Mouse (Mus musculus) MEL (cell line): Measurements from ENCODE around the gene Olfr74.

ENCODE experiments used
- BHLHE40 ChIP-seq: IDR thresholded peaks from 2 replicates; pipeline ENCODE4 v1.6.1; 2012; ENCODE audit warnings: low read depth, mild to moderate bottlenecking, inconsistent platforms, low read length, improper control_type of control experiment, borderline replicate concordance
- CTCF ChIP-seq, 3 experiments: IDR thresholded peaks in 2 of 3; conservative IDR thresholded peaks in 1 of 3; 2 replicates each; pipeline ENCODE4 v1.5.1; 2011 to 2012; ENCODE audit warnings: low read length in 3 of 3, low read depth in 2 of 3, mild to moderate bottlenecking in 2 of 3, improper control_type of control experiment in 1 of 3, inconsistent platforms in 1 of 3, mixed read lengths in 1 of 3, moderate library complexity in 1 of 3; ENCODE audit not compliant: control insufficient read depth in 1 of 3, insufficient read depth in 1 of 3, poor library complexity in 1 of 3, severe bottlenecking in 1 of 3
- GATA1 ChIP-seq: IDR thresholded peaks from 2 replicates; pipeline ENCODE4 v1.6.1; 2011; ENCODE audit warnings: low read depth, low read length, improper control_type of control experiment
- KAT2A ChIP-seq: conservative IDR thresholded peaks from 2 replicates; pipeline ENCODE4 v1.6.1; 2012; ENCODE audit warnings: low read depth, low read length, improper control_type of control experiment, inconsistent platforms
- MAZ ChIP-seq: IDR thresholded peaks from 2 replicates; pipeline ENCODE4 v1.6.1; 2012; ENCODE audit warnings: low read depth, mild to moderate bottlenecking, inconsistent platforms, low read length, improper control_type of control experiment
- NRF1 ChIP-seq: IDR thresholded peaks from 2 replicates; pipeline ENCODE4 v1.6.1; 2014; ENCODE audit warnings: low read depth, mild to moderate bottlenecking, inconsistent platforms, low read length, improper control_type of control experiment, moderate library complexity; ENCODE audit not compliant: poor library complexity, insufficient read depth, severe bottlenecking
- POLR2A ChIP-seq, 2 experiments: IDR thresholded peaks; 2 replicates each; pipeline ENCODE4 v1.6.1; 2011 to 2012; ENCODE audit warnings: low read length in 2 of 2, mild to moderate bottlenecking in 2 of 2, control low read depth in 1 of 2, improper control_type of control experiment in 1 of 2, low read depth in 1 of 2, moderate library complexity in 1 of 2; ENCODE audit not compliant: control insufficient read depth in 1 of 2, insufficient read depth in 1 of 2, poor library complexity in 1 of 2
- RAD21 ChIP-seq: IDR thresholded peaks from 2 replicates; pipeline ENCODE4 v1.6.1; 2011; ENCODE audit warnings: mild to moderate bottlenecking, low read depth, low read length, improper control_type of control experiment
- SMC3 ChIP-seq: IDR thresholded peaks from 2 replicates; pipeline ENCODE4 v1.6.1; 2011; ENCODE audit warnings: low read depth, low read length, improper control_type of control experiment
- TAL1 ChIP-seq: IDR thresholded peaks from 2 replicates; pipeline ENCODE4 v1.6.1; 2012; ENCODE audit warnings: mild to moderate bottlenecking, inconsistent platforms, low read length, moderate library complexity, mixed read lengths
- TBP ChIP-seq: IDR thresholded peaks from 2 replicates; pipeline ENCODE4 v1.8.0; 2011; ENCODE audit warnings: low read depth, low read length, improper control_type of control experiment
- USF1 ChIP-seq: IDR thresholded peaks from 2 replicates; pipeline ENCODE4 v1.6.1; 2014; ENCODE audit warnings: low read depth, mild to moderate bottlenecking, inconsistent platforms, low read length, improper control_type of control experiment, moderate library complexity
- ZKSCAN1 ChIP-seq: IDR thresholded peaks from 2 replicates; pipeline ENCODE4 v1.6.1; 2012; ENCODE audit warnings: low read depth, mild to moderate bottlenecking, inconsistent platforms, low read length, improper control_type of control experiment, moderate library complexity

DNA sequence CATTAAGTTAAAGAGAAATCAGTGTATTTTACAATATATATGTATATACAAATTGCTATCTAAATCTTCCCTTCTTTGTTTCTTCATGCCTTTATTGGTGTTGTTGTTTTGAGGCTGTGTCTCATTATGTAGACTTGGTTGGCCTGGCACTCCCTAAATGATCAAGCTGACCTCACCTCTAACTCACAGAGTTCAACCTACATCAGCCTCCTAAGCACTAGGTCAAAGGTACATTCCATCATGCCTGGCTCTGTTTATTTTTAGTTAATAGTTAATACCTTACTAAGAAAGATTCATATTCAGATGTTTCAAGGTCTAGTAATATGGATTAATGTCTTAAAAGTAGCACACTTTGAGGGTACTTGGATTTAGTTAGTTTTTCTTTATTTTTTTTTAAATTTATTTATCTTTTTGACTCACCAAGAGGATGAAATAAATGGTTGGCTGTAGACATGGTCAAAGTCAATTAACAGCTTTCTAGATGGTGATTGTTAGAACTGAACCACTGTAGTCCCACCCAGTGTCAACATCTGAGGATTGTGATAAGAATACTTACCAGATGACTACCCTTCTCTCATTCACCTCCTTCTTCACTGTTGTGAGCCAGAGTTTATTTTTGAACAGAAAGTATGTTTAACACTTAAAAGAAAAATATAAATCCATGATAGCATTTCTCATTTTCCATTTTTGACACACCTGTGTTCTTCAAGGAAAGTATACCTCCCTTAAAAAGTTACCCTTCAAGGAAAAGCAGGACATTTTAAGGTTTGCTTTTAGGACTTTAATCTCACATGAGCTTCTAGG, 33.3 kb upstream of the Olfr74 start, which contains the start of gene Olfr1160:
- no peak for TF ChIP-seq BHLHE40
- no peak for TF ChIP-seq ZKSCAN1
- no peak for TF ChIP-seq CTCF (IDR thresholded peaks at IDR 0.05 in 2 of 3, conservative IDR thresholded peaks at IDR 0.05 in 1 of 3; ENCODE audit: control insufficient read depth in 1 of 3, insufficient read depth in 1 of 3, low read depth in 2 of 3, low read length in 3 of 3, poor library complexity in 1 of 3, severe bottlenecking in 1 of 3)
- no peak for TF ChIP-seq TBP
- no peak for TF ChIP-seq MAZ
- no peak for TF ChIP-seq SMC3
- no peak for TF ChIP-seq TAL1
- no peak for TF ChIP-seq POLR2A (IDR thresholded peaks at IDR 0.05; ENCODE audit: control insufficient read depth in 1 of 2, insufficient read depth in 1 of 2, low read depth in 1 of 2, low read length in 2 of 2, poor library complexity in 1 of 2)
- no peak for TF ChIP-seq KAT2A
- no peak for TF ChIP-seq USF1
- TF ChIP-seq NRF1, result no peak
- TF ChIP-seq GATA1, result no peak
- no peak for TF ChIP-seq RAD21
